Mouse (Mus musculus): ENCODE data around the gene Magi1. TPM values are rescaled to one million over a fixed set of nuclear protein-coding genes. Genes with fewer than 3 reads are reported as not detected.

Magi1 gene
- polyA plus RNA-seq, 1 experiment from 2014 or later = 39.1 TPM

GRCm38 (mm10) chr6:94083459-94083858 is 200.3 kb downstream of the Magi1 start:
- Histone ChIP-seq H3K4me2 (no peak overlapping the region), H3K4me3 (no peak overlapping the region), H3K4me1 (peaks cover 37% of the 10 kb centered on the region), H3K27me3 (no peaks in the 10 kb centered on the region), H3K9me3 (replicated peaks) (no peaks in the 10 kb centered on the region), H3K9ac (no peak overlapping the region), H3K27ac (no peak overlapping the region), H3K36me3 (ENCODE audit: poor library complexity, severe bottlenecking) (no peaks in the 10 kb centered on the region)
- no peak for ATAC-seq
- WGBS = 91% methylated on average over 7 of the region's 7 CpGs

- peaks cover 41% of the 10 kb centered on the region for H3K4me1 ChIP-seq
- WGBS = 19% methylated on average over 4 of the region's 4 CpGs
- H3K4me3 ChIP-seq = no peak overlapping the region
- ATAC-seq = 0 out of 2 replicates have a peak, but pooled peaks have one; percentile 43
- H3K27me3 ChIP-seq = no peaks in the 10 kb centered on the region
- H3K27ac ChIP-seq = no peak overlapping the region
- no peak overlapping the region for H3K9ac ChIP-seq
- H3K4me2 ChIP-seq = no peak overlapping the region
- H3K9me3 ChIP-seq (replicated peaks) = no peaks in the 10 kb centered on the region
- no peaks in the 10 kb centered on the region for H3K36me3 ChIP-seq (ENCODE audit: poor library complexity, severe bottlenecking)
Observed at GRCm38 (mm10) chr6:94080933-94081545, 202.7 kb downstream of the Magi1 start.

GRCm38 (mm10) chr6:94078934-94079333 is 204.8 kb downstream of the Magi1 start:
- peaks cover 36% of the 10 kb centered on the region for H3K4me1 ChIP-seq
- no peak overlapping the region for H3K9ac ChIP-seq
- no peak overlapping the region for H3K4me3 ChIP-seq
- no peaks in the 10 kb centered on the region for H3K27me3 ChIP-seq
- 28% methylated on average over 8 of the region's 8 CpGs for whole genome bisulfite sequencing
- no peak overlapping the region for H3K27ac ChIP-seq
- H3K4me2 ChIP-seq = no peak overlapping the region
- ATAC-seq = no peak
- no peaks in the 10 kb centered on the region for H3K9me3 ChIP-seq (replicated peaks)
- no peaks in the 10 kb centered on the region for H3K36me3 ChIP-seq (ENCODE audit: poor library complexity, severe bottlenecking)

GRCm38 (mm10) chr6:94077013-94077412 is 206.7 kb downstream of the Magi1 start:
- H3K4me2 ChIP-seq = no peak overlapping the region
- no peak overlapping the region for H3K9ac ChIP-seq
- no peak overlapping the region for H3K4me3 ChIP-seq
- H3K27me3 ChIP-seq = no peaks in the 10 kb centered on the region
- no peak overlapping the region for H3K27ac ChIP-seq
- no peak for ATAC-seq
- WGBS = 96% methylated on average over 3 of the region's 3 CpGs
- no peaks in the 10 kb centered on the region for H3K9me3 ChIP-seq (replicated peaks)
- H3K4me1 ChIP-seq = peaks cover 26% of the 10 kb centered on the region
- H3K36me3 ChIP-seq (ENCODE audit: poor library complexity, severe bottlenecking) = no peaks in the 10 kb centered on the region

- H3K9ac ChIP-seq = no peak overlapping the region
- no peaks in the 10 kb centered on the region for H3K36me3 ChIP-seq (ENCODE audit: poor library complexity, severe bottlenecking)
- no peak overlapping the region for H3K4me3 ChIP-seq
- WGBS = 91% methylated on average over 4 of the region's 4 CpGs
- no peak overlapping the region for H3K27ac ChIP-seq
- no peak for ATAC-seq
- H3K4me1 ChIP-seq = peaks cover 26% of the 10 kb centered on the region
- no peak overlapping the region for H3K4me2 ChIP-seq
- H3K27me3 ChIP-seq = no peaks in the 10 kb centered on the region
- no peaks in the 10 kb centered on the region for H3K9me3 ChIP-seq (replicated peaks)
Observed at GRCm38 (mm10) chr6:94075990-94076389, 207.7 kb downstream of the Magi1 start.

GRCm38 (mm10) chr6:94075228-94075627 is 208.5 kb downstream of the Magi1 start:
- H3K4me3 ChIP-seq = no peak overlapping the region
- peak; percentile 30; the same call in 1 of the 2 replicates for ATAC-seq
- WGBS = 42% methylated on average over 8 of the region's 8 CpGs
- H3K27me3 ChIP-seq = no peaks in the 10 kb centered on the region
- H3K27ac ChIP-seq = no peak overlapping the region
- no peak overlapping the region for H3K9ac ChIP-seq
- H3K4me1 ChIP-seq = peaks cover 25% of the 10 kb centered on the region
- H3K9me3 ChIP-seq (replicated peaks) = no peaks in the 10 kb centered on the region
- H3K4me2 ChIP-seq = no peak overlapping the region
- H3K36me3 ChIP-seq (ENCODE audit: poor library complexity, severe bottlenecking) = no peaks in the 10 kb centered on the region

GRCm38 (mm10) chr6:94071676-94072075 is 212.0 kb downstream of the Magi1 start:
- WGBS = 74% methylated on average over 5 of the region's 5 CpGs
- no peak overlapping the region for H3K27ac ChIP-seq
- H3K4me3 ChIP-seq = no peak overlapping the region
- H3K4me2 ChIP-seq = no peak overlapping the region
- H3K9me3 ChIP-seq (replicated peaks) = no peaks in the 10 kb centered on the region
- no peak for ATAC-seq
- H3K9ac ChIP-seq = no peak overlapping the region
- no peaks in the 10 kb centered on the region for H3K27me3 ChIP-seq
- H3K36me3 ChIP-seq (ENCODE audit: poor library complexity, severe bottlenecking) = no peaks in the 10 kb centered on the region
- H3K4me1 ChIP-seq = peaks cover 6% of the 10 kb centered on the region

- Histone ChIP-seq H3K4me1 (peaks cover 6% of the 10 kb centered on the region), H3K4me2 (no peak overlapping the region), H3K27ac (no peak overlapping the region), H3K4me3 (no peak overlapping the region), H3K9ac (no peak overlapping the region), H3K9me3 (replicated peaks) (no peaks in the 10 kb centered on the region), H3K36me3 (ENCODE audit: poor library complexity, severe bottlenecking) (no peaks in the 10 kb centered on the region), H3K27me3 (no peaks in the 10 kb centered on the region)
- WGBS = 81% methylated on average over 3 of the region's 3 CpGs
- ATAC-seq = no peak
Observed at GRCm38 (mm10) chr6:94070702-94071101, 213.0 kb downstream of the Magi1 start.

- ATAC-seq = no peak
- 62% methylated on average over 3 of the region's 3 CpGs for WGBS
Observed at GRCm38 (mm10) chr6:94069421-94069820, 214.3 kb downstream of the Magi1 start.

GRCm38 (mm10) chr6:94067741-94068450 is 215.8 kb downstream of the Magi1 start:
- Histone ChIP-seq H3K4me1 (no peaks in the 10 kb centered on the region), H3K27ac (no peak overlapping the region), H3K9ac (no peak overlapping the region), H3K4me3 (no peak overlapping the region), H3K27me3 (no peaks in the 10 kb centered on the region), H3K36me3 (ENCODE audit: poor library complexity, severe bottlenecking) (no peaks in the 10 kb centered on the region), H3K9me3 (replicated peaks) (no peaks in the 10 kb centered on the region), H3K4me2 (no peak overlapping the region)
- 44% methylated on average over 8 of the region's 8 CpGs for WGBS
- ATAC-seq = no peak

More at GRCm38 (mm10) chr6:94069421-94069820, 214.3 kb downstream of the Magi1 start:
- Histone ChIP-seq H3K27me3 (no peaks in the 10 kb centered on the region), H3K27ac (no peak overlapping the region), H3K4me2 (no peak overlapping the region), H3K9me3 (replicated peaks) (no peaks in the 10 kb centered on the region), H3K36me3 (ENCODE audit: poor library complexity, severe bottlenecking) (no peaks in the 10 kb centered on the region), H3K9ac (no peak overlapping the region), H3K4me1 (no peaks in the 10 kb centered on the region), H3K4me3 (no peak overlapping the region)

GRCm38 (mm10) chr6:94064832-94065231 is 218.9 kb downstream of the Magi1 start:
- Histone ChIP-seq H3K4me1 (no peaks in the 10 kb centered on the region), H3K36me3 (ENCODE audit: poor library complexity, severe bottlenecking) (no peaks in the 10 kb centered on the region), H3K9me3 (replicated peaks) (no peaks in the 10 kb centered on the region), H3K4me2 (no peak overlapping the region), H3K4me3 (no peak overlapping the region), H3K27ac (no peak overlapping the region), H3K9ac (no peak overlapping the region), H3K27me3 (no peaks in the 10 kb centered on the region)
- WGBS = 80% methylated on average over 4 of the region's 4 CpGs
- ATAC-seq = no peak

- Histone ChIP-seq H3K27ac (no peak overlapping the region), H3K4me2 (no peak overlapping the region), H3K4me1 (no peaks in the 10 kb centered on the region), H3K36me3 (ENCODE audit: poor library complexity, severe bottlenecking) (no peaks in the 10 kb centered on the region), H3K27me3 (no peaks in the 10 kb centered on the region), H3K9me3 (replicated peaks) (no peaks in the 10 kb centered on the region), H3K4me3 (no peak overlapping the region), H3K9ac (no peak overlapping the region)
- WGBS = 88% methylated on average over 4 of the region's 4 CpGs
- no peak for ATAC-seq
Observed at GRCm38 (mm10) chr6:94063542-94063941, 220.2 kb downstream of the Magi1 start.

Measured in forebrain, embryonic 13.5 days (tissue).